Mouse (Mus musculus): ENCODE measurements around the gene Slc25a53. TPM values are rescaled to one million over a fixed set of nuclear protein-coding genes. Genes with fewer than 3 reads are reported as not detected.
"Not testable (repeated sequence)": the region's sequence is repeated elsewhere in the genome, so short reads cannot be mapped to it uniquely, and the experiment has no call there.

Slc25a53 gene
- total and polyA plus RNA-seq, 2 experiments from 2014 or later: 11.1 to 20.6 TPM

DNA sequence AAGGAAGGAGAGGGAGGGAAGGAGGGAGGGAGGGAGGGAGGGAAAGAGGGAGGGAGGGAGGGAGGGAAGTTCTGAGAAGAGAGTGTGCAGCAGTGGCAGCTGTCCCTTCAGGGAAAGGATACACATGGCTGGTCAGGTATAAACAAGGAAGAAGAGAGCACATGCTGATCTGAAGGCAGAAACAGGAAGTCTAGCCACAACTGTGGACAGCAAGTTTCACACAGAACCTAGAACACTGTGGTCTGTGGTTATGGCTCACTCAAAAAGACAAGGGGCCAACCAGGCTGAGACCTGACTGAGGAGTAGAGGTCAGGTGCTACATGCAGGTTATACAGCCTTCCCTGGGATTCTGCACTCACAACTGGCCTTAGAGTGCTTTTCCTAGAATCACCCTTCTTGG lies 52.1 kb downstream of the Slc25a53 start:
- Histone ChIP-seq H3K4me3 (ENCODE audit: low read depth, low read length) (no peak overlapping the region), H3K9ac (replicated peaks; ENCODE audit: low read length, poor library complexity, severe bottlenecking) (no peak overlapping the region), H3K4me1 (ENCODE audit: insufficient read depth, low read length) (no peaks in the 10 kb centered on the region), H3K36me3 (ENCODE audit: insufficient read depth, low read length) (no peaks in the 10 kb centered on the region), H3K4me2 (ENCODE audit: low read depth, low read length, poor library complexity, severe bottlenecking) (no peak overlapping the region), H3K9me3 (ENCODE audit: low read length) (no peaks in the 10 kb centered on the region), H3K27me3 (ENCODE audit: insufficient read depth, low read length) (no peaks in the 10 kb centered on the region), H3K27ac (ENCODE audit: low read depth, low read length) (no peak overlapping the region)
- no peak for TF ChIP-seq CTCF (IDR thresholded peaks at IDR 0.05)
- ATAC-seq (ENCODE audit: low FRiP score) (no peak), DNase-seq (ENCODE audit: low spot score) (no peak)

DNA sequence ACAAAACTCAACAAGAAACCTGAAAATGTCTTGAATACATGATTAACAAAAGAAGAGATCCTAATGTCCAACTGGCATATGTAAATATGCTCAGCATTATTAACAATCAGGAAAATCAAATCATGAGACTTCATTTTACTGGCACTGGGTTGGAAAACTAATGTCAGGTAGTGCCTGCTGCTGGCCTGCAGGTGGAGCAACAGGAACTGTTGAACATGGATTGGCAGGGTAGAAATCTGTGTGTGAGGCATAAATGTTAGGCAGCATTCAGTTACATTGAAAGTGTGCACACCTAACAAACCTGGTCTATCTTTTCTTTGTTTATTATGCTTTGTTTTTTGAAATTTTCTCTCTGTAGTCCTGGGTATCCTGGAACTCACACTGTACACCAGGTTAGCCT lies 59.5 kb downstream of the Slc25a53 start:
- H3K27ac ChIP-seq (ENCODE audit: low read depth, low read length): no peak overlapping the region
- no peak overlapping the region for H3K9ac ChIP-seq (replicated peaks; ENCODE audit: low read length, poor library complexity, severe bottlenecking)
- H3K27me3 ChIP-seq (ENCODE audit: insufficient read depth, low read length): no peaks in the 10 kb centered on the region
- peak; percentile 71 for TF ChIP-seq CTCF (IDR thresholded peaks at IDR 0.05)
- no peaks in the 10 kb centered on the region for H3K9me3 ChIP-seq (ENCODE audit: low read length)
- H3K4me1 ChIP-seq (ENCODE audit: insufficient read depth, low read length): no peaks in the 10 kb centered on the region
- no peak overlapping the region for H3K4me3 ChIP-seq (ENCODE audit: low read depth, low read length)
- no peaks in the 10 kb centered on the region for H3K36me3 ChIP-seq (ENCODE audit: insufficient read depth, low read length)
- no peak overlapping the region for H3K4me2 ChIP-seq (ENCODE audit: low read depth, low read length, poor library complexity, severe bottlenecking)
- DNase-seq (ENCODE audit: low spot score) (peak; percentile 22), ATAC-seq (ENCODE audit: low FRiP score) (no peak)

DNA sequence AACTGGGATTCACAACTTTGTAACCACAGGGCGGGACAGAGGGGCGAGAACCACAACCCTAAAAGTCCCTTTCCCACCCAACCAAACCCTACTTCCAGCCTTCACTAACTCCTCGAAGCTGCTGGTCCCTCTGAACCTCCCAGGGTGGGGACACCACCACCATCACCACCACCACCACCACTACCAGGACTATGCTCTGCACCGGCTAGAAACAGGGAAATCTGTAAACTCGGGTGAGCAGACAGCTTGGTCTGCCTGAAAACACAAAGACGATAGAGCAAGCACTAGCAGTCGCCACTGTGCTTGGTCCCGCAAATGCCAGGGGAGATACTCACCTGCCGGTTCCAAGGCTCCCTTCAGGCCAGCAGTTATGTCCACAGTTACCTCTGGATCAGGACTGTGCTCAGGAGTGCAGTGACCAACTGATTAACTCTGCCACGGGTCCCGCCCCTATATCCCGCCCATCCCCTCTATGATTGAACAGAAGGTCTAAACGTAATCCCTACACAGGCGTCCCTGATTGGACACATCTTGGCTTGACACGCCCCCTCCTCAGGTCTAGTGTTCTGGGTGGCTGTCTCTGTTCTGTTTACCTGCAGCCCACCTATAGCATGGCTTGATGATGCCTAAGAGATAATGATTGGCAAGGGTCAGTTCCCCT lies 61.5 kb downstream of the Slc25a53 start, which contains the start of the genes Tmsb15l and Tmsb15b1:
TSS of gene Tmsb15l (minus strand) at position 446 of the 661 bp plus-strand sequence.
TSS of gene Tmsb15b1 (minus strand) at position 451 of the 661 bp plus-strand sequence.
- WGBS: 34% methylated on average over 15 of the region's 15 CpGs
- TF ChIP-seq CTCF (IDR thresholded peaks at IDR 0.05): no peak

DNA sequence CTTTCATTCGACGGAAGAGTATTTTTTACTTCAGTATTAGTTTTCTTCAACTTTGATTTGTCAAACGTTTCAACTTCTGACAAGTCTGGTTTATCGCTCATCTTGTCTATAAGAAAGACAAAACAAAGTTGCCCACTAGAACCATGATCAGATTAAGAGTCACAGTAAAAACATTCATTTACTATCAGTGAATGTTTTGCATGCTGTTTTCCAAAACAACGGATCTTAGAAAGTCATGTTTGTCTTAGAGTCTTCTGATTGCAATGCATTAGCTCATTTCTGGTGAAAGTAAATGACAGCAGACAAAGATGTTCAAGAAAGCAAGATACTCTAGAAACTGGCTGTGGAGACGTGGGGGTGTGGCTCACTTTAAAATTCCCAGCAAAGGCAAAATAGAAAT lies 62.7 kb downstream of the Slc25a53 start, which contains the start of gene Tmsb15b2:
TSS of gene Tmsb15b2 (minus strand) at position 101 of the 400 bp plus-strand sequence.
- ATAC-seq (ENCODE audit: low FRiP score); H3K4me1 ChIP-seq (ENCODE audit: insufficient read depth, low read length); H3K9me3 ChIP-seq (ENCODE audit: low read length); H3K9ac ChIP-seq (replicated peaks; ENCODE audit: low read length, poor library complexity, severe bottlenecking); H3K36me3 ChIP-seq (ENCODE audit: insufficient read depth, low read length); H3K27ac ChIP-seq (ENCODE audit: low read depth, low read length); DNase-seq (ENCODE audit: low spot score); H3K27me3 ChIP-seq (ENCODE audit: insufficient read depth, low read length): not testable (repeated sequence)
- Histone ChIP-seq H3K4me3 (ENCODE audit: low read depth, low read length) (peak within 1 kb of the TSS; percentile 41), H3K4me2 (ENCODE audit: low read depth, low read length, poor library complexity, severe bottlenecking) (peak within 1 kb of the TSS; percentile 50)
- 87% methylated on average over 6 of the region's 6 CpGs for WGBS

More for the DNA sequence above, 61.5 kb downstream of the Slc25a53 start, which contains the start of the genes Tmsb15l and Tmsb15b1:
- no peaks in the 10 kb centered on the region for H3K9me3 ChIP-seq (ENCODE audit: low read length)
- peak within 1 kb of the TSS; percentile 41 for H3K4me3 ChIP-seq (ENCODE audit: low read depth, low read length)
- H3K9ac ChIP-seq (replicated peaks; ENCODE audit: low read length, poor library complexity, severe bottlenecking): no peak within 1 kb of the TSS
- DNase-seq (ENCODE audit: low spot score): peak; percentile 88
- H3K27ac ChIP-seq (ENCODE audit: low read depth, low read length): no peak within 1 kb of the TSS
- no peaks in the 10 kb centered on the region for H3K4me1 ChIP-seq (ENCODE audit: insufficient read depth, low read length)
- ATAC-seq (ENCODE audit: low FRiP score): peak; percentile 100
- H3K4me2 ChIP-seq (ENCODE audit: low read depth, low read length, poor library complexity, severe bottlenecking): peak within 1 kb of the TSS; percentile 50
- H3K36me3 ChIP-seq (ENCODE audit: insufficient read depth, low read length): no peaks in the 10 kb centered on the region
- no peaks in the 10 kb centered on the region for H3K27me3 ChIP-seq (ENCODE audit: insufficient read depth, low read length)

DNA sequence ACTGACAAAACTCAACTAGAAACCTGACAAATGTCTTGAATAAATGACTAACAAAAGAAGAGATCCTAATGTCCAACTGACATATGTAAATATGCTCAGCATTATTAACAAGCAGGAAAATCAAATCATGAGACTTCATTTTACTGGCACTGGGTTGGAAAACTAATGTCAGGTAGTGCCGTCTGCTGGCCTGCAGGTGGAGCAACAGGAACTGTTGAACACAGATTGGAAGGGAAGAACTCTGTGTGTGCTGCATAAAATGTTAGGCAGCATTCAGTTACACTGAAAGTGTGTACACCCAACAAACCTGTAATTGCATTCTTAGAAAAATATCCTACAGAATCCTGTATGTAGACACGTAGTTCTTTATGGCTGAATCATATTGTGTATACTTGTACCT lies 78.4 kb downstream of the Slc25a53 start:
- DNase-seq (ENCODE audit: low spot score) (peak; percentile 17), ATAC-seq (ENCODE audit: low FRiP score) (no peak)
- WGBS: 37% methylated on average over 2 of the region's 2 CpGs
- Histone ChIP-seq H3K9ac (replicated peaks; ENCODE audit: low read length, poor library complexity, severe bottlenecking) (no peak overlapping the region), H3K4me2 (ENCODE audit: low read depth, low read length, poor library complexity, severe bottlenecking) (no peak overlapping the region), H3K9me3 (ENCODE audit: low read length) (no peaks in the 10 kb centered on the region), H3K27ac (ENCODE audit: low read depth, low read length) (no peak overlapping the region), H3K27me3 (ENCODE audit: insufficient read depth, low read length) (no peaks in the 10 kb centered on the region), H3K4me1 (ENCODE audit: insufficient read depth, low read length) (no peaks in the 10 kb centered on the region), H3K4me3 (ENCODE audit: low read depth, low read length) (no peak overlapping the region), H3K36me3 (ENCODE audit: insufficient read depth, low read length) (no peaks in the 10 kb centered on the region)
- peak; percentile 71 for TF ChIP-seq CTCF (IDR thresholded peaks at IDR 0.05)

DNA sequence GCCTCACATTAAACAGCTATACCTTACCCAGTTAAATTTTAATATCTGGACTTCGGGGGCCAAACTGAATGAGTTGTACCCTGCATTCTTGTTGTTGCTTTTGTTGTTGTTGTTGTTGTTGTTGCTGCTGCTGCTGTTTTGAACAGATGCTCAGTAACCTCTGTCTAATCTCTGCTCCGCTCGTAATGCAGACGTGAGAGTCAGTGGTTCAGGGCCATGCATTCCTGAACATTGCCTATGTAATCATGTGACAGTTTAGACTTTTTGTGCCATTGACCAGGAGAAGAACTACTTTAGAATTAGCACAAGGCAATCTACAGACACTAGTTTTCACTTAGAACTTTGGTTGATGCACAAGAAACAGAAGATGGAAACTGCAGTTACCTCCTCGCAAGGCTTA lies 79.8 kb downstream of the Slc25a53 start:
- not testable (repeated sequence) for H3K4me1 ChIP-seq (ENCODE audit: insufficient read depth, low read length); H3K36me3 ChIP-seq (ENCODE audit: insufficient read depth, low read length); ATAC-seq (ENCODE audit: low FRiP score); H3K27ac ChIP-seq (ENCODE audit: low read depth, low read length); DNase-seq (ENCODE audit: low spot score); H3K9me3 ChIP-seq (ENCODE audit: low read length); H3K9ac ChIP-seq (replicated peaks; ENCODE audit: low read length, poor library complexity, severe bottlenecking); H3K27me3 ChIP-seq (ENCODE audit: insufficient read depth, low read length)
- Histone ChIP-seq H3K4me3 (ENCODE audit: low read depth, low read length) (peak overlapping the region; percentile 19; the same call in 1 of the 2 replicates), H3K4me2 (ENCODE audit: low read depth, low read length, poor library complexity, severe bottlenecking) (peak overlapping the region; percentile 20; the same call in 1 of the 2 replicates)
- 53% methylated on average over 5 of the region's 5 CpGs for WGBS

DNA sequence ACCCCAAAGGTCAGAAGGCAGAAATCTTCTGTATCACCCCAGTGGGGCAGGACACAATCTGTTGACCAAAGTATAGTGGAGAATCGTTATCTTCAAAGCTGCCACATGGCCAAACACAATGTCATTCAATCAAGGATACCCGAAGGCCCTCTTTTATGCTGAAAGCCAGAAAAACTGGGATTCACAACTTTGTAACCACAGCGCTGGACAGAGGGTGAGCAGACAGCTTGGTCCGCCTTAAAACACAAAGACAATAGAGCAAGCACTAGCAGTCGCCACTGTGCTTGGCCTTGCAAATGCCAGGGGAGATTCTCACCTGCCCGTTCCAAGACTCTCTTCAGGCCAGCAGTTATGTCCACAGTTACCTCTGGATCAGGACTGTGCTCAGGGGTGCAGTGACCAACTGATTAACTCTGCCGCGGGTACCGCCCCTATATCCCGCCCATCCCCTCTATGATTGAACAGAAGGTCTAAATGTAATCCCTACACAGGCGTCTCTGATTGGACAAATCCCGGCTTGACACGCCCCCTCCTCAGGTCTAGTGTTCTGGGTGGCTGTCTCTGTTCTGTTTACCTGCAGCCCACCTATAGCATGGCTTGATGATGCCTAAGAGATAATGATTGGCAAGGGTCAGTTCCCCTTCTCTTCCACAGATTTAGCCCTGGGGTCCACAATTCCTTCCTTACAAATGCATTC lies 80.4 kb downstream of the Slc25a53 start:
- not testable (repeated sequence) for H3K9ac ChIP-seq (replicated peaks; ENCODE audit: low read length, poor library complexity, severe bottlenecking); H3K9me3 ChIP-seq (ENCODE audit: low read length); H3K27ac ChIP-seq (ENCODE audit: low read depth, low read length); H3K27me3 ChIP-seq (ENCODE audit: insufficient read depth, low read length); H3K36me3 ChIP-seq (ENCODE audit: insufficient read depth, low read length); H3K4me1 ChIP-seq (ENCODE audit: insufficient read depth, low read length)
- ATAC-seq (ENCODE audit: low FRiP score): peak; percentile 99
- WGBS: 32% methylated on average over 13 of the region's 13 CpGs
- Histone ChIP-seq H3K4me2 (ENCODE audit: low read depth, low read length, poor library complexity, severe bottlenecking) (peak overlapping the region; percentile 40), H3K4me3 (ENCODE audit: low read depth, low read length) (peak overlapping the region; percentile 36)
- peak; percentile 82 for DNase-seq (ENCODE audit: low spot score)

Measured in midbrain, postnatal 0 days (tissue).